In genomic region chr2:167232132-167233008, GRCm38 (mm10) we compare ENCODE assay signal across 8 mouse cellular contexts. TPM values are rescaled to one million over a fixed set of nuclear protein-coding genes. Genes with fewer than 3 reads are reported as not detected.
DNase-seq lines count a peak whose midpoint lies in the region; ATAC-seq and TF ChIP-seq lines count a peak whose summit lies in the region.

No protein-coding gene starts in this region.

- ATAC-seq in cerebellum, adult (ENCODE audit: insufficient number of reproducible peaks, low FRiP score, low TSS enrichment) = no peak
- ATAC-seq in embryonic facial prominence, embryonic 15.5 days (ENCODE audit: insufficient number of reproducible peaks, low FRiP score, low TSS enrichment, low read depth) = peak; percentile 69
- ATAC-seq in neural tube, embryonic 13.5 days (ENCODE audit: low read depth) = no peak
- no peak for ATAC-seq in frontal cortex, adult (ENCODE audit: low TSS enrichment)

- WGBS in embryonic facial prominence, embryonic 15.5 days = 55% methylated on average over 14 of the region's 14 CpGs
- 49% methylated on average over 14 of the region's 14 CpGs for WGBS in kidney, adult 2 months
- WGBS in neural tube, embryonic 13.5 days = 54% methylated on average over 14 of the region's 14 CpGs

- peak; percentile 37 to 41 for DNase-seq in cerebellum, adult 18-20 months
- DNase-seq in NIH3T3 (ENCODE audit: low read depth) = peak; percentile 84
- DNase-seq in kidney, adult 2 months = peak; percentile 88
- DNase-seq in thymus, postnatal 25 days = no peak

- no peak overlapping the region for H3K4me2 ChIP-seq in embryonic facial prominence, embryonic 15.5 days (replicated peaks)
- H3K4me2 ChIP-seq in neural tube, embryonic 13.5 days = no peak overlapping the region

- no peak for TF ChIP-seq CTCF in kidney, adult 2 months (conservative IDR thresholded peaks at IDR 0.05; ENCODE audit: insufficient read depth, insufficient read length, low read depth, low read length)

- H3K9ac ChIP-seq in embryonic facial prominence, embryonic 15.5 days = no peak overlapping the region
- H3K9ac ChIP-seq in neural tube, embryonic 13.5 days = no peak overlapping the region

- no peak for TF ChIP-seq POLR2A in kidney, adult 2 months (IDR thresholded peaks at IDR 0.05; ENCODE audit: low read depth, low read length)

- H3K9me3 ChIP-seq in embryonic facial prominence, embryonic 15.5 days (replicated peaks) = no peaks in the 10 kb centered on the region
- H3K9me3 ChIP-seq in neural tube, embryonic 13.5 days = no peaks in the 10 kb centered on the region

- no peaks in the 10 kb centered on the region for H3K36me3 ChIP-seq in embryonic facial prominence, embryonic 15.5 days
- no peaks in the 10 kb centered on the region for H3K36me3 ChIP-seq in kidney, adult 2 months (ENCODE audit: control insufficient read depth, insufficient read depth, low read length)
- H3K36me3 ChIP-seq in neural tube, embryonic 13.5 days = no peaks in the 10 kb centered on the region

- H3K4me1 ChIP-seq in embryonic facial prominence, embryonic 15.5 days = peaks cover 40% of the 10 kb centered on the region
- H3K4me1 ChIP-seq in kidney, adult 2 months (ENCODE audit: control insufficient read depth, insufficient read depth, low read length) = peaks cover 4% of the 10 kb centered on the region; the same call in 1 of the 2 replicates
- H3K4me1 ChIP-seq in neural tube, embryonic 13.5 days (replicated peaks) = no peaks in the 10 kb centered on the region

- no peak overlapping the region for H3K27ac ChIP-seq in embryonic facial prominence, embryonic 15.5 days (replicated peaks)
- peak overlapping the region; percentile 33; the same call in 1 of the 2 replicates for H3K27ac ChIP-seq in kidney, adult 2 months (ENCODE audit: insufficient read depth, low read depth, low read length)
- H3K27ac ChIP-seq in neural tube, embryonic 13.5 days (replicated peaks) = peak overlapping the region; percentile 46; the same call in 1 of the 2 replicates

- no peak overlapping the region for H3K4me3 ChIP-seq in embryonic facial prominence, embryonic 15.5 days (replicated peaks)
- H3K4me3 ChIP-seq in kidney, adult 2 months (ENCODE audit: insufficient read depth, low read depth, low read length) = no peak overlapping the region
- no peak overlapping the region for H3K4me3 ChIP-seq in neural tube, embryonic 13.5 days

- H3K27me3 ChIP-seq in embryonic facial prominence, embryonic 15.5 days = no peaks in the 10 kb centered on the region
- H3K27me3 ChIP-seq in kidney, adult 2 months (replicated peaks; ENCODE audit: control insufficient read depth, insufficient read depth, low read length) = no peaks in the 10 kb centered on the region
- H3K27me3 ChIP-seq in neural tube, embryonic 13.5 days = no peaks in the 10 kb centered on the region

RNA-seq across cellular contexts. Expression of gene Ptgis, which starts 8.0 kb away (rescaled TPM):
- polyA plus RNA-seq in embryonic facial prominence, embryonic 15.5 days (2015; fragmentation: Nextera tagmentation; extraction: Ambion mirVana) = 33.1 and 33.3 TPM in 2 replicates
- polyA plus RNA-seq in kidney, adult 2 months (2012; rRNA removed) = 8.3 and 11.2 TPM in 2 replicates
- polyA plus RNA-seq in neural tube, embryonic 13.5 days (2015; fragmentation: Nextera tagmentation; extraction: Ambion mirVana) = 5.6 and 6.5 TPM in 2 replicates

RNA-seq across cellular contexts. Expression of gene Kcnb1, which starts 42.4 kb away (rescaled TPM):
- 0.98 and 1.2 TPM in 2 replicates for polyA plus RNA-seq in embryonic facial prominence, embryonic 15.5 days (2015; fragmentation: Nextera tagmentation; extraction: Ambion mirVana)
- 2.9 and 4.0 TPM in 2 replicates for polyA plus RNA-seq in kidney, adult 2 months (2012; rRNA removed)
- 2.2 and 3.1 TPM in 2 replicates for polyA plus RNA-seq in neural tube, embryonic 13.5 days (2015; fragmentation: Nextera tagmentation; extraction: Ambion mirVana)
